Mouse (Mus musculus) heart, adult 2 months (tissue): Measurements from ENCODE around the gene Ttl. TPM values are rescaled to one million over a fixed set of nuclear protein-coding genes. Genes with fewer than 3 reads are reported as not detected.

Experiments used
- DNase-seq, 2 experiments: peaks; one replicate each; pipeline ENCODE4 v3.0.0; 2021
- H3K27ac ChIP-seq: fragments of 200-600 bp; 2 replicates; pipeline ENCODE4 v1.8.1; 2022
- H3K27me3 ChIP-seq: fragments of 200-500 bp; 2 replicates; pipeline ENCODE4 v1.6.1; 2012; ENCODE audit warnings: mild to moderate bottlenecking, low read length, inconsistent platforms, mixed read lengths; ENCODE audit not compliant: control insufficient read depth, insufficient read depth
- H3K36me3 ChIP-seq: fragments of 200-500 bp; 2 replicates; pipeline ENCODE4 v1.6.1; 2012; ENCODE audit warnings: low read length, inconsistent platforms; ENCODE audit not compliant: control insufficient read depth, insufficient read depth
- H3K4me1 ChIP-seq: fragments of 200-500 bp; 2 replicates; pipeline ENCODE4 v1.6.1; 2011; ENCODE audit warnings: low read length; ENCODE audit not compliant: control insufficient read depth, insufficient read depth
- H3K4me3 ChIP-seq: fragments of 200-600 bp; 2 replicates; pipeline ENCODE4 v1.8.1; 2022
- H3K79me2 ChIP-seq: fragments of 200-500 bp; replicated peaks from 2 replicates; pipeline ENCODE4 v1.6.1; 2012; ENCODE audit warnings: mild to moderate bottlenecking, inconsistent platforms, low read length, moderate library complexity, mixed read lengths; ENCODE audit not compliant: control insufficient read depth, insufficient read depth
- H3K9ac ChIP-seq: fragments of 200-500 bp; 2 replicates; pipeline ENCODE4 v1.6.1; 2012; ENCODE audit warnings: low read depth, mild to moderate bottlenecking, control low read depth, inconsistent platforms, low read length, mixed read lengths
- CTCF ChIP-seq: fragments of 200-600 bp; IDR thresholded peaks from 2 replicates; pipeline ENCODE4 v1.8.1; 2022; ENCODE audit warnings: antibody characterized with exemption, mild to moderate bottlenecking, moderate library complexity
- EP300 ChIP-seq: fragments of 200-500 bp; IDR thresholded peaks from 2 replicates; pipeline ENCODE4 v1.6.1; 2011; ENCODE audit warnings: low read depth, low read length, control low read depth; ENCODE audit not compliant: insufficient read depth
- POLR2A ChIP-seq: fragments of 200-500 bp; IDR thresholded peaks from 2 replicates; pipeline ENCODE4 v1.6.1; 2011; ENCODE audit warnings: mild to moderate bottlenecking, low read depth, low read length, control low read depth; ENCODE audit not compliant: insufficient read depth
- WGBS: fragments of 180-500 bp; shearing (Covaris S2); methylation state at CpG from one replicate; pipeline ENCODE4 v1.1.7; 2018; 5-methylcytosine and 5-hydroxymethylcytosine counted together
- intact Hi-C: fragments of 180-260 bp; cut with DNase I; formaldehyde crosslinking; loops from one replicate; pipeline ENCODE4 v1.15.1; 2025
- long read RNA-seq: library from polyadenylated mRNA; stranded (forward); transcript quantifications from one replicate; pipeline ENCODE4 v2.0.0, GENCODE M21; 2021
- polyA plus RNA-seq: library from polyadenylated mRNA; depleted of rRNA; stranded (reverse); fragments of >200 nt; gene quantifications from 2 replicates; pipeline ENCODE4 v1.2.3, GENCODE M21; 2012; rRNA removed
- total RNA-seq, 2 experiments: library from RNA; stranded (reverse); gene quantifications; 2 replicates each; pipeline ENCODE4 v1.2.3; 2021

The Ttl gene
- 10 to 100 TPM; 19.0 to 19.1 TPM for total RNA-seq
- polyA plus RNA-seq: 8.8 and 12.9 TPM in 2 replicates
- long read RNA-seq, full-length matches to known transcripts: 6 of 17 reads
- long read RNA-seq, partial matches to known transcripts: 6 of 17 reads
- long read RNA-seq, other reads (novel, unspliced or antisense): 5 of 17 reads

GRCm38 (mm10) chr2:129065437-129066282 lies at the start of gene Ttl:
Ttl (plus strand) TSS chr2:129065942.
- WGBS: 1% methylated on average over 59 of the region's 62 CpGs

GRCm38 (mm10) chr2:129020106-129020505 lies 45.6 kb upstream of the Ttl start:
- Histone ChIP-seq H3K27ac (no peak overlapping the region), H3K4me1 (no peaks in the 10 kb centered on the region), H3K4me3 (no peak overlapping the region), H3K79me2 (no peaks in the 10 kb centered on the region), H3K9ac (no peak overlapping the region), H3K27me3 (no peaks in the 10 kb centered on the region), H3K36me3 (no peaks in the 10 kb centered on the region)
- intact Hi-C loops: no loop called here
- 88% methylated on average over 2 of the region's 2 CpGs for WGBS
- no peak for DNase-seq
- TF ChIP-seq CTCF: no peak
- no peak for TF ChIP-seq EP300
- TF ChIP-seq POLR2A: no peak

More at GRCm38 (mm10) chr2:129065437-129066282, at the start of gene Ttl:
- Histone ChIP-seq H3K4me3 (peak within 1 kb of the TSS; percentile 85), H3K4me1 (no peaks in the 10 kb centered on the region), H3K36me3 (no peaks in the 10 kb centered on the region; the same call in 1 of the 2 replicates), H3K27ac (peak within 1 kb of the TSS; percentile 79), H3K27me3 (no peaks in the 10 kb centered on the region), H3K9ac (peak within 1 kb of the TSS; percentile 96), H3K79me2 (0 out of 2 replicates have a peak, but pooled peaks cover 2% of the 10 kb centered on the region)
- peak; percentile 89 to 92 for DNase-seq
- TF ChIP-seq CTCF (no peak; the same call in 1 of the 2 replicates), POLR2A (peak; percentile 86), EP300 (no peak)
- intact Hi-C loops: loop anchor here (1.0 to 5.0 kb wide), 3 partner anchors 64 to 118 kb away; partner anchors contain the start of genes Chchd5, Gm10762 and Zc3h6

- Histone ChIP-seq H3K27me3 (no peaks in the 10 kb centered on the region), H3K27ac (no peak overlapping the region), H3K36me3 (no peaks in the 10 kb centered on the region), H3K9ac (no peak overlapping the region), H3K4me3 (no peak overlapping the region), H3K4me1 (no peaks in the 10 kb centered on the region), H3K79me2 (no peaks in the 10 kb centered on the region)
- 75% methylated on average over 9 of the region's 9 CpGs for WGBS
- intact Hi-C loops: no loop called here
- TF ChIP-seq POLR2A (no peak), EP300 (no peak), CTCF (no peak)
- peak in 1 of 2 experiments; percentile 12 for DNase-seq
Observed at GRCm38 (mm10) chr2:129024820-129025219, 40.9 kb upstream of the Ttl start.

GRCm38 (mm10) chr2:129035381-129035780 lies 30.4 kb upstream of the Ttl start:
- intact Hi-C loops: no loop called here
- WGBS: 75% methylated on average over 5 of the region's 5 CpGs
- DNase-seq: no peak

GRCm38 (mm10) chr2:129038426-129038936 lies 27.3 kb upstream of the Ttl start:
- H3K27ac ChIP-seq: no peak overlapping the region
- TF ChIP-seq POLR2A (no peak), CTCF (no peak), EP300 (no peak)
- no peak overlapping the region for H3K9ac ChIP-seq
- WGBS: 6% methylated on average over 15 of the region's 15 CpGs
- peak overlapping the region; percentile 26 for H3K4me3 ChIP-seq
- no peak for DNase-seq
- H3K36me3 ChIP-seq: no peaks in the 10 kb centered on the region
- intact Hi-C loops: no loop called here
- H3K27me3 ChIP-seq: peaks cover 6% of the 10 kb centered on the region
- H3K4me1 ChIP-seq: no peaks in the 10 kb centered on the region
- H3K79me2 ChIP-seq: no peaks in the 10 kb centered on the region

More at GRCm38 (mm10) chr2:129035381-129035780, 30.4 kb upstream of the Ttl start:
- H3K79me2 ChIP-seq: no peaks in the 10 kb centered on the region
- H3K27ac ChIP-seq: no peak overlapping the region
- H3K27me3 ChIP-seq: peaks cover 6% of the 10 kb centered on the region
- H3K9ac ChIP-seq: no peak overlapping the region
- H3K36me3 ChIP-seq: no peaks in the 10 kb centered on the region
- H3K4me1 ChIP-seq: no peaks in the 10 kb centered on the region
- TF ChIP-seq POLR2A: no peak
- TF ChIP-seq EP300: no peak
- TF ChIP-seq CTCF: no peak
- no peak overlapping the region for H3K4me3 ChIP-seq
